Mouse (Mus musculus) left cerebral cortex, postnatal 10 days (tissue): ENCODE measurements around the gene Josd2. TPM values are rescaled to one million over a fixed set of nuclear protein-coding genes. Genes with fewer than 3 reads are reported as not detected.
A peak's percentile ranks its signal among the peaks of the same experiment; 100 is the strongest.

Experiments used
- DNase-seq, 2 experiments: peaks; one replicate each; pipeline ENCODE4 v3.0.0; 2021 to 2022; ENCODE audit warnings: low spot score in 2 of 2, mixed read lengths in 1 of 2; ENCODE audit errors: extremely low spot score in 1 of 2
- intact Hi-C: fragments of 180-260 bp; cut with DNase I; formaldehyde crosslinking; loops from one replicate; pipeline ENCODE4 v1.15.1; 2025
- total RNA-seq, 2 experiments: library from RNA; stranded (reverse); gene quantifications; 2 replicates each; pipeline ENCODE4 v1.2.3; 2021

The Josd2 gene
- 10 to 100 TPM; 36.3 to 37.4 TPM for total RNA-seq

GRCm38 (mm10) chr7:44467811-44468411, at the start of gene Josd2:
Gene Josd2, plus strand, starts transcription at chr7:44467980.
- DNase-seq: peak; percentile 95 to 98
- intact Hi-C loops: no loop called here

GRCm38 (mm10) chr7:44427666-44428065, 40.1 kb upstream of the Josd2 start:
- no peak for DNase-seq
- intact Hi-C loops: no loop called here

GRCm38 (mm10) chr7:44428171-44428950, 39.4 kb upstream of the Josd2 start:
- DNase-seq: peak in 1 of 2 experiments; percentile 83
- intact Hi-C loops: no loop called here

GRCm38 (mm10) chr7:44428968-44429521, 38.7 kb upstream of the Josd2 start, which contains the start of gene Lrrc4b:
Gene Lrrc4b, plus strand, starts transcription at chr7:44429018.
- intact Hi-C loops: no loop called here
- DNase-seq: peak; percentile 79 to 89

- intact Hi-C loops: no loop called here
- DNase-seq: peak; percentile 56 to 73
These were observed 38.0 kb upstream of the Josd2 start for GRCm38 (mm10) chr7:44429534-44430488.

- DNase-seq: no peak
- intact Hi-C loops: no loop called here
These were observed 35.2 kb upstream of the Josd2 start for GRCm38 (mm10) chr7:44432550-44432949.

- peak in 1 of 2 experiments; percentile 69 for DNase-seq
- intact Hi-C loops: no loop called here
These were observed 34.4 kb upstream of the Josd2 start for GRCm38 (mm10) chr7:44433371-44433770.

- intact Hi-C loops: no loop called here
- no peak for DNase-seq
These were observed 33.7 kb upstream of the Josd2 start for GRCm38 (mm10) chr7:44434089-44434488.

- intact Hi-C loops: no loop called here
- no peak for DNase-seq
These were observed 32.0 kb upstream of the Josd2 start for GRCm38 (mm10) chr7:44435796-44436195.

GRCm38 (mm10) chr7:44436267-44436666, 31.5 kb upstream of the Josd2 start:
- intact Hi-C loops: no loop called here
- DNase-seq: no peak

GRCm38 (mm10) chr7:44437188-44437587, 30.6 kb upstream of the Josd2 start:
- no peak for DNase-seq
- intact Hi-C loops: no loop called here

GRCm38 (mm10) chr7:44437933-44438332, 29.8 kb upstream of the Josd2 start:
- no peak for DNase-seq
- intact Hi-C loops: no loop called here

- intact Hi-C loops: no loop called here
- no peak for DNase-seq
These were observed 28.1 kb upstream of the Josd2 start for GRCm38 (mm10) chr7:44439696-44440095.

- no peak for DNase-seq
- intact Hi-C loops: no loop called here
These were observed 27.3 kb upstream of the Josd2 start for GRCm38 (mm10) chr7:44440479-44440878.

GRCm38 (mm10) chr7:44441180-44441579, 26.6 kb upstream of the Josd2 start:
- DNase-seq: no peak
- intact Hi-C loops: no loop called here

- intact Hi-C loops: loop anchor here (2.0 kb wide), 1 partner anchor 21 kb away; no protein-coding TSS in a partner anchor
These were observed 26.1 kb upstream of the Josd2 start for GRCm38 (mm10) chr7:44441648-44442109.

GRCm38 (mm10) chr7:44442407-44442821, 25.4 kb upstream of the Josd2 start:
- intact Hi-C loops: loop anchor here (2.0 kb wide), 1 partner anchor 20 kb away; no protein-coding TSS in a partner anchor
- DNase-seq: peak in 1 of 2 experiments; percentile 73

More at GRCm38 (mm10) chr7:44441648-44442109, 26.1 kb upstream of the Josd2 start:
- DNase-seq: peak; percentile 77 to 81
